Mouse (Mus musculus) MEL (cell line): ENCODE results near the gene Crk. TPM values are rescaled to one million over a fixed set of nuclear protein-coding genes. Genes with fewer than 3 reads are reported as not detected.

Experiments
- DNase-seq: peaks from one replicate; pipeline ENCODE4 v3.0.0; 2011; ENCODE audit warnings: low read depth, low spot score
- H3K27ac ChIP-seq: 2 replicates; pipeline ENCODE4 v1.5.1; 2012; ENCODE audit warnings: low read depth, mild to moderate bottlenecking, control low read depth, low read length, moderate library complexity; ENCODE audit not compliant: control insufficient read depth
- H3K27me3 ChIP-seq, 2 experiments: fragments of 150-350 bp in 1 of 2; sonication (generic) in 1 of 2; 2 replicates each; pipeline ENCODE4 v1.6.1; 2012; ENCODE audit warnings: low read length in 2 of 2, mild to moderate bottlenecking in 2 of 2, improper control_type of control experiment in 1 of 2, moderate library complexity in 1 of 2; ENCODE audit not compliant: insufficient read depth in 2 of 2, control insufficient read depth in 1 of 2
- H3K36me3 ChIP-seq, 2 experiments: 2 replicates each; pipeline ENCODE4 v1.6.1; 2012 to 2014; ENCODE audit warnings: low read length in 2 of 2, improper control_type of control experiment in 1 of 2, inconsistent platforms in 1 of 2, mild to moderate bottlenecking in 1 of 2; ENCODE audit not compliant: insufficient read depth in 2 of 2, control insufficient read depth in 1 of 2
- H3K4me1 ChIP-seq, 2 experiments: fragments of 150-350 bp in 1 of 2; sonication (generic) in 1 of 2; 2 replicates each; pipeline ENCODE4 v1.6.1; 2012; ENCODE audit warnings: low read length in 2 of 2, improper control_type of control experiment in 1 of 2, mild to moderate bottlenecking in 1 of 2; ENCODE audit not compliant: insufficient read depth in 2 of 2, control insufficient read depth in 1 of 2
- H3K4me3 ChIP-seq, 2 experiments: fragments of 150-350 bp in 1 of 2; sonication (generic) in 1 of 2; 2 replicates each; pipeline ENCODE4 v1.5.1; 2012; ENCODE audit warnings: low read depth in 2 of 2, low read length in 2 of 2, mild to moderate bottlenecking in 2 of 2, moderate library complexity in 2 of 2, control low read depth in 1 of 2, improper control_type of control experiment in 1 of 2; ENCODE audit not compliant: control insufficient read depth in 1 of 2, insufficient read depth in 1 of 2
- H3K79me2 ChIP-seq: 2 replicates; pipeline ENCODE4 v1.6.1; 2012; ENCODE audit warnings: mild to moderate bottlenecking, low read length, moderate library complexity; ENCODE audit not compliant: control insufficient read depth, poor library complexity, insufficient read depth
- H3K9ac ChIP-seq: 2 replicates; pipeline ENCODE4 v1.6.1; 2012; ENCODE audit warnings: low read depth, mild to moderate bottlenecking, control low read depth, low read length, moderate library complexity; ENCODE audit not compliant: control insufficient read depth, poor library complexity, severe bottlenecking
- H3K9me3 ChIP-seq: fragments of 150-350 bp; sonication (generic); replicated peaks from 2 replicates; pipeline ENCODE4 v1.6.1; 2012; ENCODE audit warnings: mild to moderate bottlenecking, low read length, improper control_type of control experiment, moderate library complexity; ENCODE audit not compliant: insufficient read depth
- BHLHE40 ChIP-seq: IDR thresholded peaks from 2 replicates; pipeline ENCODE4 v1.6.1; 2012; ENCODE audit warnings: low read depth, mild to moderate bottlenecking, inconsistent platforms, low read length, improper control_type of control experiment, borderline replicate concordance
- CTCF ChIP-seq, 3 experiments: IDR thresholded peaks in 2 of 3; conservative IDR thresholded peaks in 1 of 3; 2 replicates each; pipeline ENCODE4 v1.5.1; 2011 to 2012; ENCODE audit warnings: low read length in 3 of 3, low read depth in 2 of 3, mild to moderate bottlenecking in 2 of 3, improper control_type of control experiment in 1 of 3, inconsistent platforms in 1 of 3, mixed read lengths in 1 of 3, moderate library complexity in 1 of 3; ENCODE audit not compliant: control insufficient read depth in 1 of 3, insufficient read depth in 1 of 3, poor library complexity in 1 of 3, severe bottlenecking in 1 of 3
- E2F4 ChIP-seq: IDR thresholded peaks from 2 replicates; pipeline ENCODE4 v1.6.1; 2011; ENCODE audit warnings: low read depth, low read length, improper control_type of control experiment, borderline replicate concordance
- ELF1 ChIP-seq: IDR thresholded peaks from 2 replicates; pipeline ENCODE4 v1.6.1; 2014; ENCODE audit warnings: low read depth, mild to moderate bottlenecking, inconsistent platforms, low read length, improper control_type of control experiment, moderate library complexity
- ETS1 ChIP-seq: IDR thresholded peaks from 2 replicates; pipeline ENCODE4 v1.6.1; 2012; ENCODE audit warnings: low read depth, mild to moderate bottlenecking, inconsistent platforms, low read length, improper control_type of control experiment, moderate library complexity
- GATA1 ChIP-seq: IDR thresholded peaks from 2 replicates; pipeline ENCODE4 v1.6.1; 2011; ENCODE audit warnings: low read depth, low read length, improper control_type of control experiment
- HCFC1 ChIP-seq: IDR thresholded peaks from 2 replicates; pipeline ENCODE4 v1.6.1; 2012; ENCODE audit warnings: low read depth, mild to moderate bottlenecking, inconsistent platforms, low read length, improper control_type of control experiment, moderate library complexity
- KAT2A ChIP-seq: conservative IDR thresholded peaks from 2 replicates; pipeline ENCODE4 v1.6.1; 2012; ENCODE audit warnings: low read depth, low read length, improper control_type of control experiment, inconsistent platforms
- MAX ChIP-seq: IDR thresholded peaks from 2 replicates; pipeline ENCODE4 v1.6.1; 2011; ENCODE audit warnings: low read length, improper control_type of control experiment
- MEF2A ChIP-seq: IDR thresholded peaks from 2 replicates; pipeline ENCODE4 v1.6.1; 2014; ENCODE audit warnings: low read depth, mild to moderate bottlenecking, inconsistent platforms, low read length, improper control_type of control experiment; ENCODE audit not compliant: poor library complexity, insufficient replicate concordance, severe bottlenecking; ENCODE audit errors: extremely low read depth
- MXI1 ChIP-seq: IDR thresholded peaks from 2 replicates; pipeline ENCODE4 v1.6.1; 2011; ENCODE audit warnings: mild to moderate bottlenecking, low read depth, low read length, improper control_type of control experiment
- MYC ChIP-seq: IDR thresholded peaks from 2 replicates; pipeline ENCODE4 v1.6.1; 2011; ENCODE audit warnings: low read depth, mild to moderate bottlenecking, low read length, improper control_type of control experiment, moderate library complexity
- NELFE ChIP-seq: IDR thresholded peaks from 2 replicates; pipeline ENCODE4 v1.6.1; 2011; ENCODE audit warnings: low read depth, low read length, improper control_type of control experiment
- POLR2A ChIP-seq, 2 experiments: IDR thresholded peaks; 2 replicates each; pipeline ENCODE4 v1.6.1; 2011 to 2012; ENCODE audit warnings: low read length in 2 of 2, mild to moderate bottlenecking in 2 of 2, control low read depth in 1 of 2, improper control_type of control experiment in 1 of 2, low read depth in 1 of 2, moderate library complexity in 1 of 2; ENCODE audit not compliant: control insufficient read depth in 1 of 2, insufficient read depth in 1 of 2, poor library complexity in 1 of 2
- POLR2AphosphoS2 ChIP-seq: IDR thresholded peaks from 2 replicates; pipeline ENCODE4 v1.6.1; 2011; ENCODE audit warnings: low read length, improper control_type of control experiment
- POLR2AphosphoS5 ChIP-seq: IDR thresholded peaks from 2 replicates; pipeline ENCODE4 v1.6.1; 2012; ENCODE audit warnings: low read depth, borderline replicate concordance, mild to moderate bottlenecking, inconsistent platforms, low read length, moderate library complexity, mixed read lengths
- RAD21 ChIP-seq: IDR thresholded peaks from 2 replicates; pipeline ENCODE4 v1.6.1; 2011; ENCODE audit warnings: mild to moderate bottlenecking, low read depth, low read length, improper control_type of control experiment
- SIN3A ChIP-seq: IDR thresholded peaks from 2 replicates; pipeline ENCODE4 v1.6.1; 2012; ENCODE audit warnings: low read length, improper control_type of control experiment, inconsistent platforms
- SMC3 ChIP-seq: IDR thresholded peaks from 2 replicates; pipeline ENCODE4 v1.6.1; 2011; ENCODE audit warnings: low read depth, low read length, improper control_type of control experiment
- TBP ChIP-seq: IDR thresholded peaks from 2 replicates; pipeline ENCODE4 v1.8.0; 2011; ENCODE audit warnings: low read depth, low read length, improper control_type of control experiment
- TCF12 ChIP-seq: IDR thresholded peaks from 2 replicates; pipeline ENCODE4 v1.6.1; 2014; ENCODE audit warnings: low read depth, mild to moderate bottlenecking, inconsistent platforms, low read length, improper control_type of control experiment, moderate library complexity
- UBTF ChIP-seq: IDR thresholded peaks from 2 replicates; pipeline ENCODE4 v1.6.1; 2012; ENCODE audit warnings: low read depth, mild to moderate bottlenecking, inconsistent platforms, low read length, improper control_type of control experiment, moderate library complexity, borderline replicate concordance; ENCODE audit not compliant: insufficient read depth
- USF1 ChIP-seq: IDR thresholded peaks from 2 replicates; pipeline ENCODE4 v1.6.1; 2014; ENCODE audit warnings: low read depth, mild to moderate bottlenecking, inconsistent platforms, low read length, improper control_type of control experiment, moderate library complexity
- ZC3H11A ChIP-seq: IDR thresholded peaks from 2 replicates; pipeline ENCODE4 v1.6.1; 2012; ENCODE audit warnings: low read depth, mild to moderate bottlenecking, inconsistent platforms, low read length, improper control_type of control experiment
- ZKSCAN1 ChIP-seq: IDR thresholded peaks from 2 replicates; pipeline ENCODE4 v1.6.1; 2012; ENCODE audit warnings: low read depth, mild to moderate bottlenecking, inconsistent platforms, low read length, improper control_type of control experiment, moderate library complexity
- polyA plus RNA-seq, 2 experiments: library from polyadenylated mRNA; stranded (reverse) in 1 of 2; unstranded in 1 of 2; fragments of >175 nt in 1 of 2; fragments of >200 nt in 1 of 2; gene quantifications; 2 replicates each; pipeline versions ENCODE4 v1.2.1 to v1.2.4; 2012; ENCODE audit warnings: low replicate concordance in 2 of 2, low read depth in 1 of 2; ENCODE audit not compliant: insufficient read length in 2 of 2, insufficient read depth in 1 of 2, missing spikeins in 1 of 2
- total RNA-seq: library from RNA; depleted of rRNA; stranded (reverse); fragments of 300-350 nt; gene quantifications from 2 replicates; pipeline ENCODE4 v1.2.3, GENCODE M21; 2012

The Crk gene
- total and polyA plus RNA-seq, 3 experiments = 33.8 to 68.0 (median 66.2) TPM

GRCm38 (mm10) chr11:75678747-75679438 is at the start of gene Crk (continued):
- TF ChIP-seq SIN3A = peak; percentile 81; the same call in 1 of the 2 replicates
- TF ChIP-seq POLR2AphosphoS2 = peak; percentile 78
- TF ChIP-seq RAD21 = no peak
- no peak for TF ChIP-seq CTCF (IDR thresholded peaks at IDR 0.05 in 2 of 3, conservative IDR thresholded peaks at IDR 0.05 in 1 of 3; ENCODE audit: control insufficient read depth in 1 of 3, insufficient read depth in 1 of 3, low read depth in 2 of 3, low read length in 3 of 3, poor library complexity in 1 of 3, severe bottlenecking in 1 of 3)
- TF ChIP-seq MAX = no peak; the same call in 1 of the 2 replicates

GRCm38 (mm10) chr11:75630098-75630497 is 49.0 kb upstream of the Crk start:
- Histone ChIP-seq H3K9ac (peak overlapping the region; percentile 83), H3K9me3 (no peaks in the 10 kb centered on the region), H3K79me2 (no peaks in the 10 kb centered on the region; the same call in 1 of the 2 replicates), H3K27me3 (no peaks in the 10 kb centered on the region), H3K4me3 (peak overlapping the region; percentile 63 to 85), H3K4me1 (peaks cover 0 to 3% of the 10 kb centered on the region in 2 experiments; a peak in 2 of 4 replicates), H3K27ac (peak overlapping the region; percentile 85), H3K36me3 (peaks cover 0 to 12% of the 10 kb centered on the region in 2 experiments; a peak in 3 of 4 replicates)
- TF ChIP-seq ZC3H11A = no peak
- no peak for DNase-seq

- Histone ChIP-seq H3K36me3 (peaks cover 0 to 12% of the 10 kb centered on the region in 2 experiments; a peak in 3 of 4 replicates), H3K27me3 (no peaks in the 10 kb centered on the region), H3K9ac (peak within 1 kb of the TSS; percentile 83), H3K27ac (peak within 1 kb of the TSS; percentile 85), H3K4me1 (peaks cover 0 to 3% of the 10 kb centered on the region in 2 experiments; a peak in 2 of 4 replicates), H3K9me3 (no peaks in the 10 kb centered on the region), H3K79me2 (no peaks in the 10 kb centered on the region; the same call in 1 of the 2 replicates), H3K4me3 (peak within 1 kb of the TSS; percentile 78 to 85)
- DNase-seq = peak; percentile 100
- TF ChIP-seq MXI1 = peak; percentile 90
- no peak for TF ChIP-seq MEF2A
- peak; percentile 99 for TF ChIP-seq ELF1
- TF ChIP-seq USF1 = no peak
- peak; percentile 98 to 99 for TF ChIP-seq POLR2A (IDR thresholded peaks at IDR 0.05; ENCODE audit: control insufficient read depth in 1 of 2, insufficient read depth in 1 of 2, low read depth in 1 of 2, low read length in 2 of 2, poor library complexity in 1 of 2)
- no peak; the same call in 1 of the 2 replicates for TF ChIP-seq KAT2A
- no peak for TF ChIP-seq GATA1
- peak; percentile 99 for TF ChIP-seq SIN3A
- peak; percentile 99 for TF ChIP-seq NELFE
- 0 out of 2 replicates have a peak, but pooled peaks have one; percentile 31 for TF ChIP-seq UBTF
- peak; percentile 92 for TF ChIP-seq HCFC1
- peak; percentile 76; the same call in 1 of the 2 replicates for TF ChIP-seq MYC
- TF ChIP-seq TCF12 = peak; percentile 58; the same call in 1 of the 2 replicates
- TF ChIP-seq CTCF (IDR thresholded peaks at IDR 0.05 in 2 of 3, conservative IDR thresholded peaks at IDR 0.05 in 1 of 3; ENCODE audit: control insufficient read depth in 1 of 3, insufficient read depth in 1 of 3, low read depth in 2 of 3, low read length in 3 of 3, poor library complexity in 1 of 3, severe bottlenecking in 1 of 3) = 0 out of 6 replicates have a peak, but pooled peaks of 1 of the 3 experiments have one; percentile 2
- TF ChIP-seq MAX = peak; percentile 84
- TF ChIP-seq RAD21 = no peak
- no peak for TF ChIP-seq ZKSCAN1
- TF ChIP-seq POLR2AphosphoS5 = no peak
- TF ChIP-seq SMC3 = 0 out of 2 replicates have a peak, but pooled peaks have one; percentile 1
- TF ChIP-seq E2F4 = peak; percentile 81; the same call in 1 of the 2 replicates
- no peak; the same call in 1 of the 2 replicates for TF ChIP-seq ETS1
- TF ChIP-seq TBP = peak; percentile 66
- TF ChIP-seq ZC3H11A = no peak
- no peak for TF ChIP-seq BHLHE40
Observed at GRCm38 (mm10) chr11:75630645-75631229, 48.3 kb upstream of the Crk start, which contains the start of gene Inpp5k. Gene Inpp5k (plus strand): TSS chr11:75630988.
